Mouse (Mus musculus) lung, embryonic 14.5 days (tissue): ENCODE measurements around the gene Slc35a3. TPM values are rescaled to one million over a fixed set of nuclear protein-coding genes. Genes with fewer than 3 reads are reported as not detected.
A peak's percentile ranks its signal among the peaks of the same experiment; 100 is the strongest.

Source experiments
- ATAC-seq: fragments of 200-750 bp; cut with Nextera tagmentation; 2 replicates; pipeline ENCODE4 v1.8.0; 2017; ENCODE audit warnings: mild to moderate bottlenecking, moderate TSS enrichment, moderate library complexity; ENCODE audit not compliant: insufficient read depth
- DNase-seq: peaks from one replicate; pipeline ENCODE4 v3.0.0-alpha.2; 2015
- H3K27ac ChIP-seq: fragments of 300-500 bp; sonication (generic); 2 replicates; pipeline ENCODE4 v1.5.1; 2014; ENCODE audit warnings: low read depth, mild to moderate bottlenecking, moderate library complexity
- H3K27me3 ChIP-seq: fragments of 300-500 bp; sonication (generic); 2 replicates; pipeline ENCODE4 v1.6.1; 2014; ENCODE audit warnings: low read length, control low read depth; ENCODE audit not compliant: insufficient read depth
- H3K36me3 ChIP-seq: fragments of 300-500 bp; sonication (generic); 2 replicates; pipeline ENCODE4 v1.6.1; 2014; ENCODE audit warnings: control low read depth; ENCODE audit not compliant: insufficient read depth
- H3K4me1 ChIP-seq: fragments of 300-500 bp; sonication (generic); 2 replicates; pipeline ENCODE4 v1.6.1; 2014; ENCODE audit warnings: antibody characterized with exemption, control low read depth; ENCODE audit not compliant: insufficient read depth
- H3K4me2 ChIP-seq: fragments of 300-500 bp; sonication (generic); 2 replicates; pipeline ENCODE4 v1.6.1; 2014; ENCODE audit warnings: mild to moderate bottlenecking
- H3K4me3 ChIP-seq: fragments of 300-500 bp; sonication (generic); 2 replicates; pipeline ENCODE4 v1.5.1; 2014; ENCODE audit warnings: low read depth, low read length
- H3K9ac ChIP-seq: fragments of 300-500 bp; sonication (generic); 2 replicates; pipeline ENCODE4 v1.6.1; 2014
- H3K9me3 ChIP-seq: fragments of 300-500 bp; sonication (generic); 2 replicates; pipeline ENCODE4 v1.6.1; 2016; ENCODE audit warnings: low read depth, low read length, control low read depth
- CTCF ChIP-seq: IDR thresholded peaks from 2 replicates; pipeline ENCODE4 v1.5.1; 2016; ENCODE audit warnings: antibody characterized with exemption, low read depth
- WGBS: fragments of 180-500 bp; shearing (Covaris S2); extraction: QIAGEN DNeasy Blood & Tissue Kit; methylation state at CpG from one replicate; pipeline ENCODE4 v1.1.7; 2014; 5-methylcytosine and 5-hydroxymethylcytosine counted together
- polyA plus RNA-seq: library from polyadenylated mRNA; unstranded; fragments of >200 nt; fragmentation: Nextera tagmentation; extraction: Ambion mirVana; gene quantifications from 2 replicates; pipeline ENCODE4 v1.2.1, GENCODE M21; 2014

Gene Slc35a3
- polyA plus RNA-seq, 1 experiment from 2014 or later, result 16.1 TPM

DNA sequence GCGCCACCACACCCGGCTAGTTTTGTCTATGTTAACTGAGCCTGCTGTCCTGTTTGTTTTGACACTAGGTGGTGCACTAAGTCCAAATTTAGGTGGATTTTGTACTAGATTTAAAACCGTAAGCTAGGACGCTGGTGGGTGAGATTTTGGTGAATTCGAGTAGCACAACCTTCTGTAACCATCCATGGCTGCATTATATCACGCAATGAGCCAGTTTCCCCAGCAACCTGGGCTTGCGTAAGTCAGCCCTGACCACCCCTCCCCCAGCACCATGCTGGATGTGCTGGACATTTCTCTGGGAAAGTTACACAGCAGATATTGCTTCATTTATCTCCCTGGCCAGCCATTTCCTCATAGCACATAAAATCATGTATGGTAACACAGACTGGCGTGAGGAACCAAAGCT, 24.7 kb upstream of the Slc35a3 start:
- WGBS, result 71% methylated on average over 8 of the region's 8 CpGs
- ATAC-seq, result no peak
- Histone ChIP-seq H3K27me3 (no peaks in the 10 kb centered on the region), H3K27ac (no peak overlapping the region), H3K9me3 (no peaks in the 10 kb centered on the region), H3K36me3 (no peaks in the 10 kb centered on the region), H3K9ac (no peak overlapping the region), H3K4me1 (no peaks in the 10 kb centered on the region), H3K4me3 (no peak overlapping the region), H3K4me2 (no peak overlapping the region)
- DNase-seq, result peak; percentile 21
- no peak; the same call in 1 of the 2 replicates for TF ChIP-seq CTCF

DNA sequence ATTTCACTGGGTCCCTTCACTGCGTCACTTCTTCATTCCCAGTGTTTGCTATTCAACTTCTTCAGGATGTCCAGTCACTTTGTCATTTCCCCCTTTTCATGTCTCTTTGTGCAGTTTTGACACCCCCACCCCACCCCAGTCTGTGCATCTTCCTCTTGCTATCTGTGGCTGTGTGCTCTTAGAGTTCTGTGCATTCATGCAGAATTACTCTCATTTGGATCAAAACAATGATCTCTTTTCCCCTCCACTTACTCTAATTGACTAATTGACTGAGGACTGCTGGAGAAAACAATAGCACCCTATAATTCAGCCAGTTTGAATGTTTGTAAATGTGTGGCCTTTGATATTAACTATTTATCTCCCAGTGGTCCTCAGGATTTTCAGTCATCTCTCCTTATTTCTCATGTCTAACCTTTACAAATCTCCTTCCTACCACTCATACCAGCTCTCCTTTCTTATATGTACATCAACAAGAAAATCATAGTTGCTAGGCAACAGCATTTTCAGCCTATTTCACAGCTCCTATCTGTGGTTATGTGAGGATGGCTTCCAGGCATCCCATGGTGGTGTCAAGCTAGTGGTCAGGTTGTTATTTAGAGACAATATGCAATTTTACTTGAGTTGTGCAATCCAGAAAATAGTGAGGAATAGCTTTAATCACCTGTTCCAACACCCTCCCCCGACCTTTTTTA, 17.0 kb upstream of the Slc35a3 start:
- H3K27me3 ChIP-seq, result no peaks in the 10 kb centered on the region
- H3K9ac ChIP-seq, result no peak overlapping the region
- TF ChIP-seq CTCF, result no peak
- H3K4me3 ChIP-seq, result no peak overlapping the region
- H3K27ac ChIP-seq, result no peak overlapping the region
- no peak for DNase-seq
- no peaks in the 10 kb centered on the region for H3K4me1 ChIP-seq
- H3K36me3 ChIP-seq, result no peaks in the 10 kb centered on the region
- H3K4me2 ChIP-seq, result no peak overlapping the region
- H3K9me3 ChIP-seq, result no peaks in the 10 kb centered on the region
- WGBS, result 54% methylated on average over 2 of the region's 2 CpGs
- no peak for ATAC-seq

DNA sequence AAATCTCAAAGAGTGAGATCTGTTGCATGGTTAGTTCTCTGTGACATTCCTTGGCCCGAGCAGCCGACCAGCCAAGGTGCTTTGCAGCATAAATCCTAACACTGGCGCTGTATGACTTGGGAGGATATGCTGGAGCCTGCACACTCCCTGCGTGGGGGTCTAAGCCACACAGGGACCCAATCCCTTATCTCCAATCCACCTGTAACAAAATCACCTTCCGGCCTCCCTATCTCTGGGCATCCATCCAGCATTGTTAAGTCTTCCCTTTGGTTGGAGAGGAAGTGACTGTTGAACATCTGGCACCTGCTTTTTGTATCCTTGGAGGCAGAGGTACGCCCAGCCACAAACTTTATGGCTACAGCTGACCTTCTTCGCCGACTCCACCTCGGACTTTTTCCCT, 14.2 kb upstream of the Slc35a3 start:
- WGBS, result 49% methylated on average over 9 of the region's 9 CpGs
- DNase-seq, result peak; percentile 17
- Histone ChIP-seq H3K36me3 (no peaks in the 10 kb centered on the region), H3K27ac (no peak overlapping the region), H3K9me3 (no peaks in the 10 kb centered on the region), H3K4me2 (no peak overlapping the region), H3K4me1 (no peaks in the 10 kb centered on the region), H3K9ac (no peak overlapping the region), H3K4me3 (no peak overlapping the region), H3K27me3 (no peaks in the 10 kb centered on the region)
- TF ChIP-seq CTCF, result no peak
- ATAC-seq, result no peak

DNA sequence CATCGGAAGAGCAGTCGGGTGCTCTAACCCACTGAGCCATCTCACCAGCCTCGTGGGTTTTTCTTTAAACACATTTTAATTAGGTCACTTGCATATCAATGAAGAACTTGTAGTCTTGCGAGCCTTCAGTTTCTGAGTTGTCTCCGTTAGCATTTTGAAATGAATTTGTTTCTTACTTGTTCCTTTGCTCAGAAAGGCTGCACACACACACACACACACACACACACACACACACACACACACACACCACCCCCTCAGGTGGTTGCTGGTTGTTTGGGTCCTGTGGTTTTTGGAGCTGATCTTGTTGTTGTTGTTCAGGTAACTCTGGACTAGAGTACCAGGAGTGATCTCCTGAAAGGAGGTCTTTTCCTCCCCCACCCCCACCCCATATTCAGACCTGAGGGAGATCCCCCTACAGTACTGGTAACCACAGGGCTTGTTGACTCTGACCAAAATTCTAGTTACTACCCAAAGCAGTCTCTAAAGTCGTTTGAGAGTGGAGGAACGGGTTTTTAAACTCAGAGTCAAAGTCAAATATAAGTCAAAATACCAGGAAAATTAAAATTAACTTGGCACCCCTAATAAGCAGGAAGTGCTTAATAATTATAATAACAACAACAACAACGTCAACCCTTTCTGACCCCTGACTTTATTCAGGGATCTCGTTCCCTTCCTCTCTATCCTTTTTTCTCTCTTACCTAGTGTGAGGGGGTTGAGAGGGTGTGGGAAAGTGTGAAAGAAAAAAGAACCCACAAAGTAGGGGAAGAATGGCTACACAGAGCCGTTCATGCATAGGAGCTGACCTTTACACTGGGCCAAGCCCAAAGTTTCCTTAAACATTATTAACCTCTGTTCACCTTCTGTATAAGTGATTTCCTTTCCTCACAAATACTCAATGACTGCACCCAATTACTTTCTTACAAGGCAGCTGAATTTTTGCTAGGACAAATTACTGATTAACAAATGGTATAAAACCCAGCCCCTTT, 11.2 kb upstream of the Slc35a3 start:
- H3K36me3 ChIP-seq, result no peaks in the 10 kb centered on the region
- TF ChIP-seq CTCF, result no peak
- WGBS, result 56% methylated on average over 10 of the region's 10 CpGs
- DNase-seq (no peak), ATAC-seq (no peak)
- no peak overlapping the region for H3K4me2 ChIP-seq
- H3K27ac ChIP-seq, result no peak overlapping the region
- no peaks in the 10 kb centered on the region for H3K9me3 ChIP-seq
- no peak overlapping the region for H3K4me3 ChIP-seq
- H3K27me3 ChIP-seq, result no peaks in the 10 kb centered on the region
- no peaks in the 10 kb centered on the region for H3K4me1 ChIP-seq
- no peak overlapping the region for H3K9ac ChIP-seq

DNA sequence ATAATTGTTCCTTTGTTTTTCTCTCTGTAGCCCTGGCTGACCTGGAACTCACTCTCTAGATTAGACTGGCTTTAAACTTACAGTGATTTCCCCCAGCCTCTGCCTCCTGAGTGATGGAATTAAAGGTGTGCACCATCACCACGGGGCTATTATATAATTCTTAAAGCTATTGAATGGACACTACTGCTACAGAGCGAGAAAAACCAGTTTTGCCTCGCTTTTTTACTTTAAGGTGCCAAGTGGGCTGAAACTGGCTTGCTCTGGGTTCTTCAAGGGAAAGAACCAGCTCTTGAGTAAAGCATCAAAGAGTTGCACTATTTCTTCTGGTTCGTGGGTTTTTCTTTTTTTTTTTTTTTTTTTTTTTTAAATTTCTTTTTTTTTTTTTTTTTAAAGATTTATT, 10.3 kb upstream of the Slc35a3 start:
- no peak for TF ChIP-seq CTCF
- Histone ChIP-seq H3K4me1 (no peaks in the 10 kb centered on the region), H3K4me3 (no peak overlapping the region), H3K36me3 (no peaks in the 10 kb centered on the region), H3K9me3 (no peaks in the 10 kb centered on the region), H3K4me2 (no peak overlapping the region), H3K9ac (no peak overlapping the region), H3K27me3 (no peaks in the 10 kb centered on the region), H3K27ac (no peak overlapping the region)
- ATAC-seq, result peak; percentile 63; the same call in 1 of the 2 replicates
- peak; percentile 66 for DNase-seq
- WGBS, result 60% methylated on average over 4 of the region's 4 CpGs

DNA sequence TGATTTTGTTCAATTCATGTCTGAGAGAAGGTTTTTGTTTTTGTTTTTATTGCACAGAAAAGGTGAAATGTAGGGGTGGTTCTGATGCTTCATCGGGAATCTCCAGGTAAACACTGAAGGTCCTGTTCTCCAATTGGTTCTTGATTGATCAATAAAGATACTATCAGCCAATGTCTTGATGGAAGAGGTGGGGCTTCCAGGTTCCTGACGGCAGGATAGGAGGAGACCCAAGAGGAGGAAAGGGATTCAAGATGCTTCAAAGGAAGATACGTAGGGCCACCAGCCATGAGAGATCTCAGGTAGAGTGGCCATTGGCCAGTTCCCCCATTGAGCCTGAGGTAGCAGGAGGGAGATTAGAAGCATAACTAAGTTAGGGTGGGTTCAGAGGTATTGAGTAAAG, 6.3 kb upstream of the Slc35a3 start:
- no peak overlapping the region for H3K9ac ChIP-seq
- ATAC-seq (no peak), DNase-seq (no peak)
- H3K9me3 ChIP-seq, result no peaks in the 10 kb centered on the region
- H3K36me3 ChIP-seq, result no peaks in the 10 kb centered on the region
- H3K4me2 ChIP-seq, result no peak overlapping the region
- no peak overlapping the region for H3K4me3 ChIP-seq
- WGBS, result 43% methylated on average over 3 of the region's 3 CpGs
- H3K4me1 ChIP-seq, result no peaks in the 10 kb centered on the region
- H3K27ac ChIP-seq, result no peak overlapping the region
- no peaks in the 10 kb centered on the region for H3K27me3 ChIP-seq
- TF ChIP-seq CTCF, result no peak

DNA sequence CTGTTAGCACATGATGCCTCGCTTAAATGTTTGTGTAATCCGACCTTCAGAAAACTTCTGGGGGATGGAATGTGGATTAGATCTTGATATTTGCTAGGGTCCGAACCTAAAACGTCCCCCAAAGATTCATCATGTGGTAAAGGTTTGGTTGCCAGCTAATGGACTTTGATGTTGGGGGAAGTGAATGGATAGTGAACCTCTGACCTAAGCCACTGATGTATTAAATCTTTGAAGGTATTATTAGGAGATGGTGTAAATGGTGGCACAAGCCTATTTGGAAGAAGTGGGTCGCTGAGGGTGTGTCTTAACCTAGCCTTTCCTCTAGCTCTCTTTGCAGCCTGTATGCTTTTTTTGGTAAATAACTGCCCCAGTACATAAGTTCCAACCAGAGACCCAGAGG, 400 bp upstream of the Slc35a3 start:
- H3K4me2 ChIP-seq, result peak overlapping the region; percentile 82
- peak overlapping the region; percentile 97; the same call in 1 of the 2 replicates for H3K9ac ChIP-seq
- H3K9me3 ChIP-seq, result no peaks in the 10 kb centered on the region
- WGBS, result 23% methylated on average over 5 of the region's 5 CpGs
- DNase-seq (no peak), ATAC-seq (no peak)
- H3K4me1 ChIP-seq, result peaks cover 3% of the 10 kb centered on the region; the same call in 1 of the 2 replicates
- H3K36me3 ChIP-seq, result no peaks in the 10 kb centered on the region
- TF ChIP-seq CTCF, result no peak
- H3K27ac ChIP-seq, result no peak overlapping the region
- H3K4me3 ChIP-seq, result peak overlapping the region; percentile 92
- no peaks in the 10 kb centered on the region for H3K27me3 ChIP-seq
